Comparison of ENCODE assay signal across 12 mouse cellular contexts in the genomic region with DNA sequence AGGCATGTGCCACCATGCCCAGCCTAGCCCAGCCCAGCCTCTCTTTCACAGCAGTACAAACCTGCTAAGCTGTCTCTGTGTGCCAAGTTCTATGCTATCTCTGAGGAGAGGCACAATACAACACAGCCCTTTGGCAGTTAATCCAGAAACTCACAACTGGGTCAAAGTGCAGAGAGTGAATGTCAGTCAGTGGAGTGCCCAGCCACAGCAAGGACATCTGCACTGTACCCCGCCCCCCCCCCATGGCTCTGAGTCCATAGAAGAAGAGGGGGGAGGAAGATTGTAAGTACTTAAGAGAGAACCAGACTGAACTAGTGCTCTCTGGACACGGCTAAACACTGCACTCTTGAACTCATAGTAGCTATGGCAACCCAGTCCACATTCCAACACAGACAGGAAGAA. TPM values are rescaled to one million over a fixed set of nuclear protein-coding genes. Genes with fewer than 3 reads are reported as not detected.
DNase-seq lines count a peak whose midpoint lies in the region; ATAC-seq and TF ChIP-seq lines count a peak whose summit lies in the region.
"Had no signal": no experiment of that assay in that cellular context is flagged by ENCODE, and none has a peak within 500 bp of the region (broad histone marks: within the 10 kb centered on the region; RNA-seq: fewer than 3 reads in every experiment).

No protein-coding gene starts in this region.

- no peaks in the 10 kb centered on the region for H3K36me3 ChIP-seq in midbrain, postnatal 0 days (ENCODE audit: insufficient read depth, low read length)
- H3K36me3 ChIP-seq in midbrain, embryonic 11.5 days (ENCODE audit: control insufficient read depth, insufficient read depth, low read length) = no peaks in the 10 kb centered on the region
- no peaks in the 10 kb centered on the region for H3K36me3 ChIP-seq in heart, postnatal 0 days (replicated peaks; ENCODE audit: control insufficient read depth, insufficient read depth, low read length)
- H3K36me3 ChIP-seq: forebrain, embryonic 15.5 days had no signal

- H3K4me3 ChIP-seq in midbrain, postnatal 0 days (ENCODE audit: low read depth, low read length) = no peak overlapping the region
- no peak overlapping the region for H3K4me3 ChIP-seq in midbrain, embryonic 11.5 days (ENCODE audit: low read depth, low read length)
- H3K4me3 ChIP-seq in heart, postnatal 0 days (ENCODE audit: low read depth, low read length) = no peak overlapping the region
- H3K4me3 ChIP-seq: forebrain, embryonic 15.5 days had no signal

- H3K27me3 ChIP-seq in midbrain, postnatal 0 days (ENCODE audit: insufficient read depth, low read length) = no peaks in the 10 kb centered on the region
- no peaks in the 10 kb centered on the region for H3K27me3 ChIP-seq in midbrain, embryonic 11.5 days (ENCODE audit: control insufficient read depth, insufficient read depth, low read length)
- no peaks in the 10 kb centered on the region for H3K27me3 ChIP-seq in heart, postnatal 0 days (ENCODE audit: control insufficient read depth, insufficient read depth, low read length)
- H3K27me3 ChIP-seq: forebrain, embryonic 15.5 days; Patski had no signal

- no peak for TF ChIP-seq CTCF in midbrain, postnatal 0 days (IDR thresholded peaks at IDR 0.05)
- no peak for TF ChIP-seq CTCF in heart, postnatal 0 days (IDR thresholded peaks at IDR 0.05; ENCODE audit: low read depth)

- no peak overlapping the region for H3K27ac ChIP-seq in midbrain, postnatal 0 days (ENCODE audit: low read depth, low read length)
- H3K27ac ChIP-seq in midbrain, embryonic 11.5 days (ENCODE audit: low read depth, low read length) = no peak overlapping the region
- H3K27ac ChIP-seq in heart, postnatal 0 days (ENCODE audit: low read depth) = peak overlapping the region; percentile 14
- H3K27ac ChIP-seq: forebrain, embryonic 15.5 days had no signal

- 43% methylated on average over 2 of the region's 2 CpGs for WGBS in midbrain, postnatal 0 days
- WGBS in midbrain, embryonic 11.5 days = 65% methylated on average over 2 of the region's 2 CpGs
- whole genome bisulfite sequencing in heart, postnatal 0 days = 38% methylated on average over 2 of the region's 2 CpGs

- no peak for TF ChIP-seq EP300 in heart, postnatal 0 days (IDR thresholded peaks at IDR 0.05; ENCODE audit: low read depth)

- no peak overlapping the region for H3K4me2 ChIP-seq in midbrain, postnatal 0 days (ENCODE audit: low read depth, low read length, poor library complexity, severe bottlenecking)
- no peak overlapping the region for H3K4me2 ChIP-seq in midbrain, embryonic 11.5 days
- no peak overlapping the region for H3K4me2 ChIP-seq in heart, postnatal 0 days (ENCODE audit: low read depth, low read length)
- H3K4me2 ChIP-seq: forebrain, embryonic 15.5 days had no signal

- no peaks in the 10 kb centered on the region for H3K4me1 ChIP-seq in midbrain, postnatal 0 days (ENCODE audit: insufficient read depth, low read length)
- no peaks in the 10 kb centered on the region for H3K4me1 ChIP-seq in midbrain, embryonic 11.5 days (ENCODE audit: control insufficient read depth, insufficient read depth, low read length)
- H3K4me1 ChIP-seq in heart, postnatal 0 days (ENCODE audit: control insufficient read depth, insufficient read depth) = no peaks in the 10 kb centered on the region
- H3K4me1 ChIP-seq: forebrain, embryonic 15.5 days had no signal

- ATAC-seq in midbrain, postnatal 0 days (ENCODE audit: low FRiP score) = peak; percentile 34; the same call in 1 of the 2 replicates
- no peak for ATAC-seq in midbrain, embryonic 11.5 days (ENCODE audit: low FRiP score)
- ATAC-seq in heart, postnatal 0 days (ENCODE audit: insufficient read depth, low read depth) = peak; percentile 93
- ATAC-seq in frontal cortex, adult (ENCODE audit: low TSS enrichment) = no peak
- ATAC-seq: forebrain, embryonic 15.5 days; Patski had no signal

- H3K9me3 ChIP-seq in midbrain, postnatal 0 days (ENCODE audit: low read length) = no peaks in the 10 kb centered on the region
- H3K9me3 ChIP-seq in midbrain, embryonic 11.5 days (ENCODE audit: control insufficient read depth, low read length) = no peaks in the 10 kb centered on the region
- H3K9me3 ChIP-seq in heart, postnatal 0 days (replicated peaks; ENCODE audit: control insufficient read depth, low read length) = no peaks in the 10 kb centered on the region
- H3K9me3 ChIP-seq: forebrain, embryonic 15.5 days had no signal

- no peak overlapping the region for H3K9ac ChIP-seq in midbrain, postnatal 0 days (replicated peaks; ENCODE audit: low read length, poor library complexity, severe bottlenecking)
- no peak overlapping the region for H3K9ac ChIP-seq in midbrain, embryonic 11.5 days (ENCODE audit: low read length)
- no peak overlapping the region for H3K9ac ChIP-seq in heart, postnatal 0 days (replicated peaks; ENCODE audit: low read depth, low read length)
- H3K9ac ChIP-seq: forebrain, embryonic 15.5 days had no signal

- DNase-seq in midbrain, postnatal 0 days (ENCODE audit: low spot score) = no peak
- no peak for DNase-seq in midbrain, embryonic 11.5 days (ENCODE audit: low spot score, missing footprints)
- peak; percentile 60 for DNase-seq in heart, postnatal 0 days (ENCODE audit: low spot score)
- peak; percentile 69 to 83 for DNase-seq in kidney, postnatal 36 days
- no peak for DNase-seq in urinary bladder, postnatal 10 days (ENCODE audit: low spot score)
- no peak for DNase-seq in layer of hippocampus, adult 9-11 months
- no peak for DNase-seq in gastrocnemius, adult 18-20 months (ENCODE audit: low spot score)
- DNase-seq: cerebellum, adult 2 months had no signal

RNA-seq across cellular contexts. Expression of a gene that starts 55.3 kb away (rescaled TPM):
- total RNA-seq in midbrain, postnatal 0 days (2014; rRNA removed) = not detected in 2 replicates
- polyA plus RNA-seq in midbrain, postnatal 0 days (2015; fragmentation: Nextera tagmentation; extraction: Ambion mirVana) = 0.19 and 0.25 TPM in 2 replicates
- not detected in 2 replicates for polyA plus RNA-seq in midbrain, embryonic 11.5 days (2014; fragmentation: Nextera tagmentation; extraction: Ambion mirVana)
- total RNA-seq in heart, postnatal 0 days (2014; rRNA removed; ENCODE audit: low replicate concordance) = not detected in 2 replicates
- not detected in 2 replicates for polyA plus RNA-seq in heart, postnatal 0 days (2015; fragmentation: Nextera tagmentation; extraction: Ambion mirVana)
- total RNA-seq in gastrocnemius, adult 18-20 months (2021) = not detected
- total RNA-seq: neutrophil, adult 5-6 weeks had no signal
- polyA plus RNA-seq: cerebellum, adult 2 months; forebrain, embryonic 15.5 days; Patski had no signal

RNA-seq across cellular contexts. Expression of a gene that starts 57.4 kb away (rescaled TPM):
- total RNA-seq in midbrain, postnatal 0 days (2014; rRNA removed) = 51.2 and 91.4 TPM in 2 replicates
- polyA plus RNA-seq in midbrain, postnatal 0 days (2015; fragmentation: Nextera tagmentation; extraction: Ambion mirVana) = 39.8 and 40.6 TPM in 2 replicates
- polyA plus RNA-seq in midbrain, embryonic 11.5 days (2014; fragmentation: Nextera tagmentation; extraction: Ambion mirVana) = 87.1 and 89.3 TPM in 2 replicates
- 35.3 and 71.7 TPM in 2 replicates for total RNA-seq in heart, postnatal 0 days (2014; rRNA removed; ENCODE audit: low replicate concordance)
- 46.5 and 57.1 TPM in 2 replicates for polyA plus RNA-seq in heart, postnatal 0 days (2015; fragmentation: Nextera tagmentation; extraction: Ambion mirVana)
- total RNA-seq in gastrocnemius, adult 18-20 months (2021) = 10 to 100 TPM; 51.9 to 58.7 TPM

Comparison
In these comparisons a context has a peak if more than half of its experiments do, and no peak if none do; other contexts are left out.
1. ATAC-seq: peak in midbrain, postnatal 0 days (single experiment) and heart, postnatal 0 days (single experiment); none in midbrain, embryonic 11.5 days (single experiment) and frontal cortex, adult (single experiment).
2. DNase-seq: peak in heart, postnatal 0 days (single experiment) and kidney, postnatal 36 days (2 of 2); none in midbrain, postnatal 0 days (single experiment), midbrain, embryonic 11.5 days (single experiment), urinary bladder, postnatal 10 days (single experiment), layer of hippocampus, adult 9-11 months (single experiment) and gastrocnemius, adult 18-20 months (single experiment).